Mouse (Mus musculus): ENCODE measurements at regions not wholly inside any gene's neighbourhood (a gene's known extent, or its start where the extent isn't known, plus 50 kb on each side); places are given as distances from the start of the nearest gene placed in this dataset.
A peak's percentile ranks its signal among the peaks of the same experiment; 100 is the strongest.

DNA sequence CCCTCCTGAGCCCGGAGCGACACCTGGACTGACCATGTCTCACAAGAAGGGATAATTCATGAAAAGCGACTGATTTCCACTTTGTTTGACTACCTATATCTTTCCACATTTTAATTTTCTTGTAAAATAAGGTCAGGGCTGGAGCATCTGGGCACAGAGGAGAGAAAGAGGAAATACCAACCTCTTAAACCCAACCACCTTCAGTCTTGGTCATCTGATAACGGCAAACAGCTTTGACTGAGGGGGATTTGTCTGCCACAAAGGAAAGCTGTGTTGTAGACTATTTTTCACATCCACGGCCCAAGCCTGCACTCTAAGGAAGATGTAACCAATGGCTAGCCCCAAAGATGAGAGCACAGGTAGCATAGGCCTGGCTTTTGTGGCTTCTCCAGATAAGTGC, 101.4 kb upstream of the Prok2 start:
- no peak for DNase-seq (ENCODE audit: low spot score in 2 of 2)

DNA sequence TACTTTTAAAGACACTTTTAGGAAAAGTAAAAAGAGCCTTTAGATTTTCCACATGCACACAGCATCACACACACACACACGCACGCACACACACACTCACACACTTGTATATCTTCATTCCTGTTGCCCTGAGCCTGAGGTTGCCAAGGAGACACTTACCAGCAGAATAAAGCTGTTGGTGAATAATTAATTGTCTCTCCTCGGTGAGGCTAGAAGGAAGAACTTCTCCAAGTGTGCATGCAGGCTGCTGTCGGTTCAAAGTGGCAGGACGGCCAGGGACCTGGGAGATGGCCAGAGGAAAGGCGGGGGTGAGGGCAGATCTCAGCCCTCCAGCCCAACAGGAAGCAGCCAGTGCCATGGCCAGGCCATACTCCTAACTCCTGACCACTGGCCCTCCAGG, 98.6 kb upstream of the Prok2 start:
- no peak for DNase-seq (ENCODE audit: low spot score in 2 of 2)

- no peak for DNase-seq (ENCODE audit: low spot score in 2 of 2)
Measured at GRCm38 (mm10) chr6:99822471-99822870, 96.3 kb upstream of the Prok2 start.

DNA sequence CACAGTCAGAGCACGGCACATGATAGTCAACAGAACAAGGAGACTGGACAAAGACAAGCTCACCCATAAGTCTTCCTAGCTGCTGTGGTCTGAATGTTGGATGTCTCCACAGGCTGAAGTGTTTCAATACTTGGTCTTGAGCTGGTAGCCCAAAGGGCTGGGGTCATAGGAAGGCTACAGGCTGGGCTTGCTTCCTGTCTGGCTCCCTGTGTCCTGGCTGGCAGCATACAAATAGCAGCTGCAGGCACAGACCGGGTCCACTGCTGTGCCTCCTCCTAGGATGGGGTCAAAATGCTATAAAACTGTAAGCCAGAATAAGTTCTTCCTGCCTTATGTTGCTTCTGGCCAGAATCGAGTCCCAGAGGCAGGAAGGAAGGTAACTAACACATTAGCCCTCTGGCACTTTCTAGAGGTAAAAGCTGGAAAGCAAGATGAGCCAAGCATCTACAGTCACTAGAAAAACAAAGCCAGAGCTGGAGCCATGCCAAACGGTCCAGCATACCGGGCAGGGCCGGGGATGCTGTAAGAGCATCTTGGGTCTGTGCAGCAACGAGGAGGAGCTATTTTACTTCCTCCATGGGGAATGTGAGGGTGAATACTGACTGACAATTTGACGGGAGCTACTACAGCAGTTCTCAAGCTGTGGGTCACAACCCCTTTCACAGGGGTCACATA, 93.2 kb upstream of the Prok2 start:
- no peak for DNase-seq (ENCODE audit: low spot score in 2 of 2)

GRCm38 (mm10) chr6:99818486-99818885, 92.3 kb upstream of the Prok2 start:
- DNase-seq (ENCODE audit: low spot score in 2 of 2) = no peak

DNA sequence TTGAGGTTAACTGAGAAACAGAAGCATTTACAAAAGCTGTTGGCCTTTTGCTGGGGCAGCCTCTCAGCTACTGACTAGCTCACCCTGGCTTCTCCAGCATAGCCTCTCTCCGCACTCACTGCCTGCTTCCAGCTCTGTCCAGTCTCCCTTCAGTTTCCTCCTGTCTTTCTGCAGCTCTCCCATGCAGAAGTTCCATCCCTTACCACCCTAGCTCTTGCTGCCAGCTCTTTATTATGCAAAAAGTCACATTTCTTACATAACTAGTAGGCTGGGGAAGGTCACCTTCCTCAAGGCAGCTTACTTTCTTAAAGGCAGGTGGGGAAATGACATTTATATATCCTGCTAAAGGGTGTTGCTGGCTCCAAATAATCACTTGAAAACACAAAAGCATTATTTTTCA, 91.1 kb upstream of the Prok2 start:
- DNase-seq (ENCODE audit: low spot score in 2 of 2) = no peak

- DNase-seq (ENCODE audit: low spot score in 2 of 2) = no peak
Measured at GRCm38 (mm10) chr6:99813102-99813501, 86.9 kb upstream of the Prok2 start.

- no peak for DNase-seq (ENCODE audit: low spot score in 2 of 2)
Measured at GRCm38 (mm10) chr6:99811842-99812241, 85.7 kb upstream of the Prok2 start.

- DNase-seq (ENCODE audit: low spot score in 2 of 2) = no peak
Measured at GRCm38 (mm10) chr6:99810974-99811798, 85.0 kb upstream of the Prok2 start.

DNA sequence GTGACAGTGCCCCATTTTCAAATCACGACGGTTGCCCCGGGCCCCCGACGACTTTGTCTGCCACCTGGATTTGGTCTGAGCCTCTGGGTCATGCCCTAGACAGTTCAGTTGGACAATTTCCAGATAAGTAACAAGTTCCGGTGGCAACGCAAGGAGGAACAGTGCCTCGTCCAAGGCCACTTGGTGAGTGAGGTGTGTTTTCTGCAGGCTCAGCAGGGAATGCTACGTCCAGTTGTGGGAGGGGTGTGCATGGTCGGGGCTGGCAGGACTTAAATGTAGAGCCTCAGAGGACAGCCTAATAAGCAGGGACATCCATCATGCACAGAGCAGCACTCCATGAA, 78.7 kb upstream of the Prok2 start:
- no peak for DNase-seq (ENCODE audit: low spot score in 2 of 2)

GRCm38 (mm10) chr6:99803983-99804904, 78.1 kb upstream of the Prok2 start:
- peak; percentile 60 to 73 for DNase-seq (ENCODE audit: low spot score in 2 of 2)

- no peak for DNase-seq (ENCODE audit: low spot score in 2 of 2)
Measured at GRCm38 (mm10) chr6:99800919-99801318, 74.7 kb upstream of the Prok2 start.

- no peak for DNase-seq (ENCODE audit: low spot score in 2 of 2)
Measured at GRCm38 (mm10) chr6:99800324-99800723, 74.1 kb upstream of the Prok2 start.

DNA sequence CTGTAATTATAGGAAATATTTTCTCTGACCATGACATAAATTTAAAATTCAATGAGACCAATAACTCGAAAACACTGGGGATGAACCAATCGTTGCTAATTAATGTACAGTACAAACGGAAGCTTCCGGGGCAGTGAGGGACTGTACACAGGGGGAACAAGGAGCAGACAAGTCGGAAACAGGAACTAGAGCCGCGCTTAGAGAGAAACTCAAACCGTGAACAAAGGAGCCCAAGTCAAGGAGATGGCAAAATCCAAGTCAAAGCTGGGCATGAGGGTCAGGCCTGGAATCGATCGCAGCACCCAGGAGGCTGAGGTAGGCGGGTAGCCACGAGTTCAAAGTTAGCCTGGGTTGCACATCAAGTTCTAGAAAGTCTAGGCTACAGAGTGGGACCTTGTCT, 70.2 kb upstream of the Prok2 start:
- no peak for DNase-seq (ENCODE audit: low spot score in 2 of 2)

DNA sequence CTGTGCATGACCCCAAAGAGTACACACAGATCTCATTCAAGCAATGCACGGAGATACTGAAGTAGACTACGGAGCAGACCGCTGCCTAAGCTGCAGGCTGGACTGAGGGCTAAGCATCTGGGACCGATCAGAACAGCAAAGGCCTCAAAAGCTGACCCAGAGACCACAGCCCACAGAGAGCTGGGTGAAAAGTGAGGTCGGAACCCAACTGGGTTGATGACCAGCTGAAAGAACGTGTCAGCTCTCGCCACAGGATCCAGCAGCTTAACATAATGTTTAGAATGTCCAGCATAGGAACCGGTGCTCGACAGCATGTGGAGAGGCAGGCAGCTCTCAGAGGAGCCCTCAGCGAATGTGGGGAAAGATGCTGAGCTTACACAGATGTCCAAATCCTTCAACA, 67.4 kb upstream of the Prok2 start:
- DNase-seq (ENCODE audit: low spot score in 2 of 2) = no peak

GRCm38 (mm10) chr6:99792353-99792752, 66.2 kb upstream of the Prok2 start:
- no peak for DNase-seq (ENCODE audit: low spot score in 2 of 2)

- DNase-seq (ENCODE audit: low spot score in 2 of 2) = no peak
Measured at GRCm38 (mm10) chr6:99786977-99787376, 60.8 kb upstream of the Prok2 start.

- DNase-seq (ENCODE audit: low spot score in 2 of 2) = no peak
Measured at GRCm38 (mm10) chr6:99785212-99785611, 59.0 kb upstream of the Prok2 start.

DNA sequence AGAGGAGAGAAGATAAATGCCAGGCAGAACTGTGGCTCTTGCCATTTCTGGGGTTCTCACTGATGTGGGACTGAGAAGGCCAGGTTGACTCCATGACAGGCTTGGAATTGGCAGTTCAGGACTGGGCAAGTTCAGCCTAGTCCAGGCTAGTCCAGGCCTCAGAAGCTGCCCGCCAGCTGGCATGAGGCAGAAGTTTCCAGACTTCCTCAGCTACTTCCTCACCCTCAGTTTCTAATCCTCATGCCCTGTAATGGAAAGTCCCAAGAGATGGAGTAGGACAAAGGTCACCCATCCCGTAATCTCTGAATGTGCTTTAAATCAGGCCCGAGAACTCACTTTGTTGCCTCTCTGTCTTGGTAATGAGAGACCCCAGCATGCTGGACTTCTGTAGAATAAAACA, 58.6 kb upstream of the Prok2 start:
- DNase-seq (ENCODE audit: low spot score in 2 of 2) = no peak

DNA sequence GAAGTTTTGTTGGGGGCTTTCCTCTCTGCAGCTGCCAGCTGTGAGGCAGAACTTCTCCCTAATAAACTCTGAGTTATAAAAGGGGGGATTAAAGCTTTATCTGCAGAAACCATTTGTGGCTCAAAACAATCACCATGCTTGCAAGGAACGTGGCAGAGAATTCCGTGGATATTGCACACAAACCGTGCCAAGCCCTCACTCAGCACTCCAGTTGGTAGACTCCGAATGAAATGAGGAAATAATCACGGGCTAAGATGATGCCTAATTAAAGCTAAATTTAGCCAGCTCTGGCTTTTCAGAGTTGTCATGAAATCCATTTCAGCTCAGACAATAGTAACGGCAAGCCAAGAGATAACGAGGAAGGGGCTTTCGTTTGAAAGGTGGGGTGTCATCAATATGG, 58.1 kb upstream of the Prok2 start:
- DNase-seq (ENCODE audit: low spot score in 2 of 2) = no peak

DNA sequence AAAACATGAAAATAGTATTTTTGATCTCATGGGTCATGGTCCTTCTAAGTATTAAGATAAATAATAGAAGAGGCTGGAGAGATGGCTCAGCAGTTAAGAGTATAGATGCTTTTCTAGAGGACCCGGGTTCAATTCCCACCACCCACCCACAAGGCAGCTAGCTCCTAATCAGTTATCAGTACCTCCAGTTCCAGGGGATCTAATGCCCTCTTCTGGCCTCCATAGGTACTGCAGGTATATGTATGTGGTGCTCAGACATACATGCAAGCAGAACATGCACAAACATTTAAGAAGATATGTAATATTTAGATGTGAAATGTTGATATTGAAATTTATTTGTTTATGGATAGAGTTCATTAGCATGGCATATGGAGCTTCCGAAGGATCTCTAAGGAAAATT, 56.8 kb upstream of the Prok2 start:
- peak in 1 of 2 experiments; percentile 11 for DNase-seq (ENCODE audit: low spot score in 2 of 2)

Data from spleen, postnatal 14 days (tissue).